Mouse (Mus musculus) kidney, adult 10 weeks (tissue): Measurements from ENCODE around the gene Gm4027. TPM values are rescaled to one million over a fixed set of nuclear protein-coding genes. Genes with fewer than 3 reads are reported as not detected.

Source experiments
- polyA plus RNA-seq: library from polyadenylated mRNA; stranded (reverse); fragments of 350-450 nt; fragmentation: Illumina TruSeq; extraction: RNeasy Lipid Tissue Mini Kit (QIAGEN cat#74804); gene quantifications from one replicate; pipeline ENCODE4 v1.2.3, GENCODE M21; 2014; ENCODE audit warnings: low read depth, low replicate concordance

The Gm4027 gene
- polyA plus RNA-seq: not detected

GRCm38 (mm10) chr12:87618569-87618968 lies at the start of gene Gm4027:
Gm4027 (plus strand) TSS chr12:87618869.

GRCm38 (mm10) chr12:87602388-87602787 lies 16.3 kb upstream of the Gm4027 start, which contains the start of gene Oog1:
Oog1 (plus strand) TSS chr12:87602688.

GRCm38 (mm10) chr12:87644520-87644919 lies 25.9 kb downstream of the Gm4027 start, which contains the start of gene Gm16381:
Gm16381 (minus strand) TSS chr12:87644620.

Other genes with a start within 250 kb of the Gm4027 start
- 153 TPM for gene Sptlc2, start 230.5 kb upstream of the Gm4027 start, polyA plus RNA-seq
- gene Slirp, start 175.0 kb upstream of the Gm4027 start, polyA plus RNA-seq: 164 TPM
- gene Alkbh1, start 174.9 kb upstream of the Gm4027 start, polyA plus RNA-seq: 13.4 TPM
- gene Snw1, start 146.6 kb upstream of the Gm4027 start, polyA plus RNA-seq: 84.7 TPM
- not detected for gene Gm5788, start 124.1 kb upstream of the Gm4027 start, polyA plus RNA-seq
- not detected for gene Gm8300, start 104.6 kb upstream of the Gm4027 start, polyA plus RNA-seq
- gene Oog1, start 16.2 kb upstream of the Gm4027 start, polyA plus RNA-seq: not detected
- not detected for gene Gm16381, start 25.8 kb downstream of the Gm4027 start, polyA plus RNA-seq
- gene Gm21319, start 156.9 kb downstream of the Gm4027 start, polyA plus RNA-seq: not detected
- not detected for gene Gm21936, start 176.6 kb downstream of the Gm4027 start, polyA plus RNA-seq
- not detected for gene BB287469, start 197.7 kb downstream of the Gm4027 start, polyA plus RNA-seq
- gene Gm2001, start 223.5 kb downstream of the Gm4027 start, polyA plus RNA-seq: not detected